Mouse (Mus musculus) CH12.LX (cell line): Measurements from ENCODE around the gene Rab19.

Experiments used
- CTCF ChIP-seq, 2 experiments: IDR thresholded peaks in 1 of 2; conservative IDR thresholded peaks in 1 of 2; 2 replicates each; pipeline ENCODE4 v1.5.1; 2011 to 2012; ENCODE audit warnings: low read depth in 2 of 2, low read length in 2 of 2, improper control_type of control experiment in 1 of 2, inconsistent platforms in 1 of 2, mild to moderate bottlenecking in 1 of 2, moderate library complexity in 1 of 2
- MAX ChIP-seq: IDR thresholded peaks from 2 replicates; pipeline ENCODE4 v1.6.1; 2011; ENCODE audit warnings: low read length, improper control_type of control experiment
- NELFE ChIP-seq: IDR thresholded peaks from 2 replicates; pipeline ENCODE4 v1.6.1; 2011; ENCODE audit warnings: low read depth, low read length, improper control_type of control experiment
- NRF1 ChIP-seq: IDR thresholded peaks from 2 replicates; pipeline ENCODE4 v1.6.1; 2014; ENCODE audit warnings: low read depth, mild to moderate bottlenecking, inconsistent platforms, low read length, improper control_type of control experiment, moderate library complexity

GRCm38 (mm10) chr6:39400343-39400742 is 19.4 kb downstream of the Rab19 start:
- peak; percentile 44 to 60 for TF ChIP-seq CTCF (conservative IDR thresholded peaks at IDR 0.05 in 1 of 2, IDR thresholded peaks at IDR 0.05 in 1 of 2; ENCODE audit: low read depth in 2 of 2, low read length in 2 of 2)
- TF ChIP-seq NRF1: no peak
- TF ChIP-seq NELFE: no peak
- no peak for TF ChIP-seq MAX
